Mouse (Mus musculus): ENCODE measurements around the gene Sestd1.

DNA sequence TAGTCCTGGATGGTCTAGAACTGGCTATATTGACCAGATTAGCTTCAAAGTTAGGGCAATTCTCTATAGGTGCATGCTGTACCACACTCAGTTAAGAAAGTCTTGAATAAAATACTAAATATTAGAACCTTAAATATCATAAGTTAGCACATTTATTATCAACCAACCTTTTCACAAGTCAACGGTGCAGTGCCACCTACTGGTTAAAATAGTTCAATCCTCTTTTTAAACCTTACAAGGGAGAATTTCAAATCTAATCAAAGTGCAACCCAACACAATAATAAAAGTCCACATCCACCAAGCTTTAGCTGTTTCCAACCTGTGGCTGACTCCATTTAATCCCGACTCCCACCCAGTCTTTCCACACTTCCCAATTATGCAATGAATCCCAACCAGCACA lies 76.5 kb downstream of the Sestd1 start:
- TF ChIP-seq CTCF (conservative IDR thresholded peaks at IDR 0.05; ENCODE audit: insufficient read depth, insufficient read length, low read depth, low read length) (no peak), POLR2A (IDR thresholded peaks at IDR 0.05; ENCODE audit: low read depth, low read length) (no peak)
